Mouse (Mus musculus): ENCODE results near the gene Vcl. TPM values are rescaled to one million over a fixed set of nuclear protein-coding genes. Genes with fewer than 3 reads are reported as not detected.

The Vcl gene
- polyA plus RNA-seq, 1 experiment from 2014 or later, result 39.9 TPM

- Histone ChIP-seq H3K9me3 (replicated peaks; ENCODE audit: low read length) (no peaks in the 10 kb centered on the region), H3K4me1 (replicated peaks; ENCODE audit: insufficient read depth, low read length) (peaks cover 4% of the 10 kb centered on the region; the same call in 1 of the 2 replicates), H3K27ac (no peak overlapping the region), H3K4me2 (ENCODE audit: low read length) (no peak overlapping the region), H3K4me3 (replicated peaks; ENCODE audit: low read depth, low read length) (no peak overlapping the region), H3K36me3 (ENCODE audit: insufficient read depth, low read length) (no peaks in the 10 kb centered on the region), H3K9ac (ENCODE audit: low read depth, low read length) (no peak overlapping the region), H3K27me3 (ENCODE audit: insufficient read depth, low read length) (no peaks in the 10 kb centered on the region)
- WGBS, result 80% methylated on average over 3 of the region's 3 CpGs
- TF ChIP-seq CTCF (IDR thresholded peaks at IDR 0.05; ENCODE audit: low read depth), result no peak
- DNase-seq (ENCODE audit: low spot score), result no peak
- ATAC-seq (replicated peaks; ENCODE audit: low FRiP score, low read depth), result no peak
Measured at GRCm38 (mm10) chr14:21073981-21074380, 144.8 kb downstream of the Vcl start.

GRCm38 (mm10) chr14:21074398-21075320 lies 145.5 kb downstream of the Vcl start:
- Histone ChIP-seq H3K4me2 (ENCODE audit: low read length) (peak overlapping the region; percentile 79), H3K27me3 (ENCODE audit: insufficient read depth, low read length) (no peaks in the 10 kb centered on the region), H3K9me3 (replicated peaks; ENCODE audit: low read length) (no peaks in the 10 kb centered on the region), H3K36me3 (ENCODE audit: insufficient read depth, low read length) (no peaks in the 10 kb centered on the region), H3K9ac (ENCODE audit: low read depth, low read length) (no peak overlapping the region), H3K4me3 (replicated peaks; ENCODE audit: low read depth, low read length) (peak overlapping the region; percentile 67; the same call in 1 of the 2 replicates), H3K4me1 (replicated peaks; ENCODE audit: insufficient read depth, low read length) (peaks cover 4% of the 10 kb centered on the region; the same call in 1 of the 2 replicates), H3K27ac (no peak overlapping the region)
- ATAC-seq (replicated peaks; ENCODE audit: low FRiP score, low read depth) (no peak), DNase-seq (ENCODE audit: low spot score) (peak; percentile 3)
- WGBS, result 46% methylated on average over 11 of the region's 11 CpGs
- no peak for TF ChIP-seq CTCF (IDR thresholded peaks at IDR 0.05; ENCODE audit: low read depth)

- H3K27me3 ChIP-seq (ENCODE audit: insufficient read depth, low read length), result no peaks in the 10 kb centered on the region
- H3K36me3 ChIP-seq (ENCODE audit: insufficient read depth, low read length), result no peaks in the 10 kb centered on the region
- peaks cover 4% of the 10 kb centered on the region; the same call in 1 of the 2 replicates for H3K4me1 ChIP-seq (replicated peaks; ENCODE audit: insufficient read depth, low read length)
- peak; percentile 99 for ATAC-seq (replicated peaks; ENCODE audit: low FRiP score, low read depth)
- peak overlapping the region; percentile 67 for H3K4me3 ChIP-seq (replicated peaks; ENCODE audit: low read depth, low read length)
- peak; percentile 22; the same call in 1 of the 2 replicates for TF ChIP-seq CTCF (IDR thresholded peaks at IDR 0.05; ENCODE audit: low read depth)
- DNase-seq (ENCODE audit: low spot score), result peak; percentile 93
- H3K27ac ChIP-seq, result peak overlapping the region; percentile 71
- under 1% methylated on average over 58 of the region's 59 CpGs for WGBS
- peak overlapping the region; percentile 72 for H3K9ac ChIP-seq (ENCODE audit: low read depth, low read length)
- H3K4me2 ChIP-seq (ENCODE audit: low read length), result peak overlapping the region; percentile 79
- no peaks in the 10 kb centered on the region for H3K9me3 ChIP-seq (replicated peaks; ENCODE audit: low read length)
Measured at GRCm38 (mm10) chr14:21075751-21076500, 146.7 kb downstream of the Vcl start.

- Histone ChIP-seq H3K4me2 (ENCODE audit: low read length) (peak overlapping the region; percentile 79), H3K27me3 (ENCODE audit: insufficient read depth, low read length) (no peaks in the 10 kb centered on the region), H3K4me3 (replicated peaks; ENCODE audit: low read depth, low read length) (peak overlapping the region; percentile 67), H3K9me3 (replicated peaks; ENCODE audit: low read length) (no peaks in the 10 kb centered on the region), H3K27ac (peak overlapping the region; percentile 71), H3K9ac (ENCODE audit: low read depth, low read length) (peak overlapping the region; percentile 72), H3K36me3 (ENCODE audit: insufficient read depth, low read length) (no peaks in the 10 kb centered on the region), H3K4me1 (replicated peaks; ENCODE audit: insufficient read depth, low read length) (peaks cover 4% of the 10 kb centered on the region; the same call in 1 of the 2 replicates)
- WGBS, result 41% methylated on average over 7 of the region's 7 CpGs
- no peak for TF ChIP-seq CTCF (IDR thresholded peaks at IDR 0.05; ENCODE audit: low read depth)
- no peak for DNase-seq (ENCODE audit: low spot score)
- ATAC-seq (replicated peaks; ENCODE audit: low FRiP score, low read depth), result peak; percentile 19
Measured at GRCm38 (mm10) chr14:21076501-21077194, 147.4 kb downstream of the Vcl start.

GRCm38 (mm10) chr14:21077939-21078338 lies 148.7 kb downstream of the Vcl start:
- Histone ChIP-seq H3K9ac (ENCODE audit: low read depth, low read length) (no peak overlapping the region), H3K36me3 (ENCODE audit: insufficient read depth, low read length) (no peaks in the 10 kb centered on the region), H3K4me2 (ENCODE audit: low read length) (no peak overlapping the region), H3K27me3 (ENCODE audit: insufficient read depth, low read length) (no peaks in the 10 kb centered on the region), H3K9me3 (replicated peaks; ENCODE audit: low read length) (no peaks in the 10 kb centered on the region), H3K4me3 (replicated peaks; ENCODE audit: low read depth, low read length) (no peak overlapping the region), H3K4me1 (replicated peaks; ENCODE audit: insufficient read depth, low read length) (peaks cover 4% of the 10 kb centered on the region; the same call in 1 of the 2 replicates), H3K27ac (no peak overlapping the region)
- ATAC-seq (replicated peaks; ENCODE audit: low FRiP score, low read depth), result no peak
- DNase-seq (ENCODE audit: low spot score), result no peak
- 75% methylated on average over 4 of the region's 4 CpGs for WGBS
- no peak for TF ChIP-seq CTCF (IDR thresholded peaks at IDR 0.05; ENCODE audit: low read depth)

- Histone ChIP-seq H3K27me3 (ENCODE audit: insufficient read depth, low read length) (no peaks in the 10 kb centered on the region), H3K4me2 (ENCODE audit: low read length) (no peak overlapping the region), H3K4me3 (replicated peaks; ENCODE audit: low read depth, low read length) (no peak overlapping the region), H3K4me1 (replicated peaks; ENCODE audit: insufficient read depth, low read length) (peaks cover 4% of the 10 kb centered on the region; the same call in 1 of the 2 replicates), H3K9ac (ENCODE audit: low read depth, low read length) (no peak overlapping the region), H3K9me3 (replicated peaks; ENCODE audit: low read length) (no peaks in the 10 kb centered on the region), H3K36me3 (ENCODE audit: insufficient read depth, low read length) (no peaks in the 10 kb centered on the region), H3K27ac (no peak overlapping the region)
- no peak for TF ChIP-seq CTCF (IDR thresholded peaks at IDR 0.05; ENCODE audit: low read depth)
- ATAC-seq (replicated peaks; ENCODE audit: low FRiP score, low read depth) (no peak), DNase-seq (ENCODE audit: low spot score) (no peak)
Measured at GRCm38 (mm10) chr14:21078511-21078910, 149.3 kb downstream of the Vcl start.

Data from kidney, postnatal 0 days (tissue).